Mouse (Mus musculus): Measurements from ENCODE around the gene Stpg3. TPM values are rescaled to one million over a fixed set of nuclear protein-coding genes. Genes with fewer than 3 reads are reported as not detected.

Gene Stpg3
- polyA plus RNA-seq, 1 experiment = 0.06 TPM

DNA sequence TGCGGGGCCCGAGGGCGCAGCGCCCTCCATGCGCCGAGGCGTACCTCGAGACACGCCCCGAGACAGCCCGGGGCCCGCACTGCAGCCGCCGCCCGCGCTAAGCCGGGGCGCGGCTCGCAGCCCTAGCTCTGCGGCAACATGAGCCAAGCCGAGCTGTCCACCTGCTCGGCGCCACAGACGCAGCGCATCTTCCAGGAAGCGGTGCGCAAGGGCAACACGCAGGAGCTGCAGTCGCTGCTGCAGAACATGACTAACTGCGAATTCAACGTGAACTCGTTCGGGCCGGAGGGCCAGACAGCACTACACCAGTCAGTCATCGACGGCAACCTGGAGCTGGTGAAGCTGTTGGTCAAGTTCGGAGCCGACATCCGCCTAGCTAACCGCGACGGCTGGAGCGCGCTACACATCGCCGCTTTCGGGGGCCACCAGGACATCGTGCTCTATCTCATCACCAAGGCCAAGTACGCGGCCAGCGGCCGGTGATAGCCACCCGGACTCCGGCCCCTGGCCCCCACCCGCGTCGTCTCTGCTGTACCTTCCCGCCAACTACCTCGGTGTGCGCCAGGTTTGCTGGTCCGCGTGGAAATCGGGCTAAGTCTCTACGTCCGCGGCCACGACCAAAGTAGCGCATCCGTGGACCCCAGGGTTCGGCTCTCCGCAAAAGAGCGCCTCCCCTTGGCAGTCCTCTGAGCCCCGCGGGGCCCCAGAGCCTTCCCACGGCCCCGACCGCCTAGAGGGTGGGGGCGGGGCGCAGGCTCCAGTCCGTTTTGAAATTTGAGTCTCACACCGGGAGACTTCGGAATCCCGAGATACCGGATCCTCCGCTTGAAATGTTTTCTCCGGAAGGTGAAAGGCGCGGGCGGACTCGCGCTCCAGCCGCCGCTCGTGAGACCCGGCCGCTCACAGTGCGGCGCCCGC, 33.2 kb downstream of the Stpg3 start:
- DNase-seq (ENCODE audit: extremely low spot score in 1 of 2, low spot score in 1 of 2) = no peak

DNA sequence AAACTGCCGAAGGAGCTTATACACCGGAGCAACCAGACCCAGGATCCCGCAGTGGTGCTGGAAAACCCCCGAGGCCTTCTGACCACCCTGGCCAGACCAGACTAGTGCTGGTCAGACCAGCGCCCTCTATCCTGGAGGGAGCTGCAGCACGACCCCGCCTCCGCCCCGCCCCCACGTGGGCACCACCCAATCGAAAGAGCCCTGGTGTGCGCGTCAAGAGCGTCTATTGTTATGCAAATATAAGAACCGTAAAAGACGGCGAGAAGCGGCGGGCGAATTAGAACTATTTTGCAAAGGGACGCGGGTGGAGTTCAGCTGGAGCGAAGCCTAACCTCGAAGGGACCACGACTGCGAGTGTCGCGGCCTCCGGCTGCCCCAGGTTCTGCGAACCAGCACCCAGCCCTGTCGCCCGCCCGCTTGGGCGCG, 33.9 kb downstream of the Stpg3 start, which contains the start of gene Nrarp:
Nrarp (plus strand) TSS at position 281 of the 426 bp plus-strand sequence.
- peak; percentile 90 to 93 for DNase-seq (ENCODE audit: extremely low spot score in 1 of 2, low spot score in 1 of 2)

- DNase-seq (ENCODE audit: extremely low spot score in 1 of 2, low spot score in 1 of 2) = no peak
Measured at GRCm38 (mm10) chr2:25179566-25180217, 34.7 kb downstream of the Stpg3 start.

GRCm38 (mm10) chr2:25178285-25178972, 36.0 kb downstream of the Stpg3 start:
- peak in 1 of 2 experiments; percentile 46 for DNase-seq (ENCODE audit: extremely low spot score in 1 of 2, low spot score in 1 of 2)

GRCm38 (mm10) chr2:25177685-25178084, 36.8 kb downstream of the Stpg3 start:
- DNase-seq (ENCODE audit: extremely low spot score in 1 of 2, low spot score in 1 of 2) = no peak

DNA sequence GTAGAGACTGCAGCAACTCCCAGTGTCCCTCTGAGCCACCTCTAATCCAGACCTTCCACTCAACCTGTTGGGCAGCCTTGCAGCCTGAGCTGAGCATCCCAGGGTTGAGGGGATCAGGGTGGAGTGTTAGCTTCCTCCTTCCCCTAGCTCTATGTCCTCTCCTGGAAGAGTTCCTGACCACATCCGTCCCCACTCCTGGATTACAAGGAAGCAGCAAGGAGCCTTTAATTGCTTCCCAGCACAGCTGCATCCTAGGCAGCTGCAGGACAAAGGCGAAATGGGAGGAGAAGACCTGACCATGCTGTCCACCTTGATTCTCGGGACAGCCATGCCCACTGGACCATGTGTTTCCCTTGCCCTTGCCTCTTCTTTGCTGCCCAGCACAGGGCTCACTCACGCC, 37.4 kb downstream of the Stpg3 start:
- no peak for DNase-seq (ENCODE audit: extremely low spot score in 1 of 2, low spot score in 1 of 2)

- no peak for DNase-seq (ENCODE audit: extremely low spot score in 1 of 2, low spot score in 1 of 2)
Measured at GRCm38 (mm10) chr2:25176573-25176972, 37.9 kb downstream of the Stpg3 start.

- DNase-seq (ENCODE audit: extremely low spot score in 1 of 2, low spot score in 1 of 2) = no peak
Measured at GRCm38 (mm10) chr2:25175690-25176078, 38.8 kb downstream of the Stpg3 start.

- DNase-seq (ENCODE audit: extremely low spot score in 1 of 2, low spot score in 1 of 2) = no peak
Measured at GRCm38 (mm10) chr2:25174866-25175689, 39.4 kb downstream of the Stpg3 start.

GRCm38 (mm10) chr2:25173821-25174220, 40.6 kb downstream of the Stpg3 start:
- no peak for DNase-seq (ENCODE audit: extremely low spot score in 1 of 2, low spot score in 1 of 2)

DNA sequence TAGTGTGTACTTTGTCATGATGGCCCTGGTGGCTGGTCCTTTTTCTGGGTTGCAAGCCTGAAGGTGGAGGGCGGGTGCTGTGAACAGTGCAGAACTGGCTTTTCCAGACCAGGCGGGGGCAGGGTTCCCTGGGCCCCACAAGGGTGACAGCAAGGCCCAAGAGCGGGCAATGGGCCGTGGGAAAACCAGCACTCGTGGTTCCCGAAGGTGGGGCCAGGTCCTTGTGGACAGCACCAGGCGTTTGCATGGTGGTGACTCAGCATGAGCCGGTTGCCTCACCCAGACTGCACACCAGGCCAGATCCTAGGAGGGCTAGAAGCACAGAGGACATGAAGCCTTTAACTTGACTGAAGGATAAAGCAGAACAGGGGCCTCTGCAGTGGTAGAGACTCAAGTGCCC, 41.8 kb downstream of the Stpg3 start:
- DNase-seq (ENCODE audit: extremely low spot score in 1 of 2, low spot score in 1 of 2) = no peak

- no peak for DNase-seq (ENCODE audit: extremely low spot score in 1 of 2, low spot score in 1 of 2)
Measured at GRCm38 (mm10) chr2:25171769-25172153, 42.7 kb downstream of the Stpg3 start.

GRCm38 (mm10) chr2:25171101-25171768, 43.2 kb downstream of the Stpg3 start:
- no peak for DNase-seq (ENCODE audit: extremely low spot score in 1 of 2, low spot score in 1 of 2)

GRCm38 (mm10) chr2:25170326-25171100, 43.9 kb downstream of the Stpg3 start:
- no peak for DNase-seq (ENCODE audit: extremely low spot score in 1 of 2, low spot score in 1 of 2)

- no peak for DNase-seq (ENCODE audit: extremely low spot score in 1 of 2, low spot score in 1 of 2)
Measured at GRCm38 (mm10) chr2:25169778-25170177, 44.7 kb downstream of the Stpg3 start.

GRCm38 (mm10) chr2:25168665-25168978, 45.8 kb downstream of the Stpg3 start:
- DNase-seq (ENCODE audit: extremely low spot score in 1 of 2, low spot score in 1 of 2) = no peak

GRCm38 (mm10) chr2:25167919-25168664, 46.3 kb downstream of the Stpg3 start:
- no peak for DNase-seq (ENCODE audit: extremely low spot score in 1 of 2, low spot score in 1 of 2)

GRCm38 (mm10) chr2:25167481-25167880, 47.0 kb downstream of the Stpg3 start:
- no peak for DNase-seq (ENCODE audit: extremely low spot score in 1 of 2, low spot score in 1 of 2)

All from frontal cortex, adult 2 months (tissue).